Mouse (Mus musculus): ENCODE results near the gene Auts2. TPM values are rescaled to one million over a fixed set of nuclear protein-coding genes. Genes with fewer than 3 reads are reported as not detected.

Auts2 gene
- polyA plus RNA-seq, 1 experiment from 2014 or later, result 29.4 TPM

DNA sequence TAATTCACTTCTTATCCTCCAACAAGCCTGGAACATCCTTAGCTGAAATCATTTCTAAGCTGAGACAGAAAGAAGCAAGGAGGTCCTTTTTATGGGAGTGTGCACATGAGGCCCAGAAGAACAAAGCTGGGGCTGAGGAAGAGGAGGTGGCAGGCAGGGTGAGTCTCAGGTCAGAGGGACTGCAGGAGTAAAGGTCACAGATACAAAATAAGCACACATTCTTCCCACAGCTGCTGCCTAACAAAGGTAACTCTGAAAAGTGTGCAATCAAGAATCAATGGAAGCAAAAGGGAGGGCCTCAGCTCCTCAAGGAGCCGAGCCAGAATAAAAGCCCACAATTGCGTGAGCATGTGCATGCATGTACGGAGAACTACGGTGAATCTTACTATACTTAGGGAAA lies 51.6 kb downstream of the Auts2 start:
- Histone ChIP-seq H3K4me1 (ENCODE audit: control insufficient read depth, insufficient read depth, low read length) (peaks cover 42% of the 10 kb centered on the region), H3K4me2 (ENCODE audit: low read depth, low read length) (no peak overlapping the region), H3K9ac (ENCODE audit: low read depth, low read length) (no peak overlapping the region), H3K4me3 (ENCODE audit: low read depth, low read length) (no peak overlapping the region), H3K9me3 (ENCODE audit: control insufficient read depth, low read length) (no peaks in the 10 kb centered on the region), H3K36me3 (ENCODE audit: control insufficient read depth, insufficient read depth, low read length) (no peaks in the 10 kb centered on the region), H3K27me3 (replicated peaks; ENCODE audit: control insufficient read depth, insufficient read depth, low read length) (no peaks in the 10 kb centered on the region), H3K27ac (replicated peaks; ENCODE audit: low read depth, low read length) (no peak overlapping the region)
- no peak for ATAC-seq (ENCODE audit: low read depth)
- 36% methylated on average over 4 of the region's 4 CpGs for WGBS
- no peak for DNase-seq (ENCODE audit: low spot score)

DNA sequence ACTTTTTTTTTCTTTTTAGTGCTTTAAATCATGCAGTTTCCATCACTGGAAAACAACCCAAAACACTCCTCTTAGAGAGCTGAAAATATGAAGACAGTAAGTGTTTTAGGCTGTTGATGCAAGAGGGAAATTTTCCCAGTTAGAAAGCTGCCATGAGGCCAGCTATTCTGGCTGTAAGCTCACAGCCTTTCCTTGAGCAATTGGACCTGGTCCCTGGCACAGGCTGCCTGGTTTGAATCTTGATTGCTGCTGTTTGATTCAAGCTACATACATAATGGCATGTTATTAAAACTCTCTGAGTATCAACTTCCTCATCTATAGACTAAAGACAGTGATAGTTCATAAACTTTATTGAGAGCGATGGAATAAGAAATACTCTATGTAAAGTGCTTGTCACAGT lies 52.8 kb downstream of the Auts2 start:
- Histone ChIP-seq H3K4me3 (ENCODE audit: low read depth, low read length) (no peak overlapping the region), H3K9ac (ENCODE audit: low read depth, low read length) (no peak overlapping the region), H3K4me1 (ENCODE audit: control insufficient read depth, insufficient read depth, low read length) (peaks cover 47% of the 10 kb centered on the region), H3K9me3 (ENCODE audit: control insufficient read depth, low read length) (no peaks in the 10 kb centered on the region), H3K27ac (replicated peaks; ENCODE audit: low read depth, low read length) (peak overlapping the region; percentile 82), H3K4me2 (ENCODE audit: low read depth, low read length) (0 out of 2 replicates have a peak overlapping the region, but pooled peaks have one; percentile 18), H3K36me3 (ENCODE audit: control insufficient read depth, insufficient read depth, low read length) (no peaks in the 10 kb centered on the region), H3K27me3 (replicated peaks; ENCODE audit: control insufficient read depth, insufficient read depth, low read length) (no peaks in the 10 kb centered on the region)
- DNase-seq (ENCODE audit: low spot score) (peak; percentile 40), ATAC-seq (ENCODE audit: low read depth) (no peak)
- WGBS, result 77% methylated on average over 1 of the region's 1 CpGs

DNA sequence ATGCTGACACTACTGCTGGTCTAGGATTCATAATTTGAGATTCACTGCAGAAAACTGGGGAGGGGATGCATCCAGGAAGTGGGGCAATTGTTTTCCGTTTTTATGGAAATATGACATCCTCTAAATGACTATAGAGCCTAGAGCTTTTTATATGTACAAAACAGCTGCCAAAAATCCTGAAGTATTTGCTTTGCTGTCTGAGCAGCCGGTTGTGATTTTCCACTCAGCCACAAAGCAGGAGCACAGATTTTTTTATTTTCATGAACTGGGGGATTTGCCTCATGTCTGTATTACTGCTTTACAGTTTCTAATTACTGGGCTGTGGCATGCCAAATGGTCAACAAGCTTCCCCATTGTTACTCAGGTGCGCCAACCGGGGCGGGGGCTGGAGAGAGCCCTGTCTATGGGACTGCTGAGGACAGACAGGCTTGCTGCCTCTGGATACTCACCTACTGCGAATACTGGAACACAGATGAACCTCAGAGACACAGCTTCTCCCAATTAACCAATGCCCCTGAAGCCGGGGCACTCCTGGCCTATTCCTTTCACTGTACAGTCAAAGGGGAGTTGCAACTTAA lies 53.3 kb downstream of the Auts2 start:
- 31% methylated on average over 7 of the region's 7 CpGs for WGBS
- H3K36me3 ChIP-seq (ENCODE audit: control insufficient read depth, insufficient read depth, low read length), result no peaks in the 10 kb centered on the region
- no peaks in the 10 kb centered on the region for H3K9me3 ChIP-seq (ENCODE audit: control insufficient read depth, low read length)
- H3K4me3 ChIP-seq (ENCODE audit: low read depth, low read length), result no peak overlapping the region
- H3K4me1 ChIP-seq (ENCODE audit: control insufficient read depth, insufficient read depth, low read length), result peaks cover 51% of the 10 kb centered on the region
- no peaks in the 10 kb centered on the region for H3K27me3 ChIP-seq (replicated peaks; ENCODE audit: control insufficient read depth, insufficient read depth, low read length)
- H3K27ac ChIP-seq (replicated peaks; ENCODE audit: low read depth, low read length), result peak overlapping the region; percentile 82
- DNase-seq (ENCODE audit: low spot score) (peak; percentile 90), ATAC-seq (ENCODE audit: low read depth) (peak; percentile 66)
- H3K9ac ChIP-seq (ENCODE audit: low read depth, low read length), result no peak overlapping the region
- peak overlapping the region; percentile 18 for H3K4me2 ChIP-seq (ENCODE audit: low read depth, low read length)

DNA sequence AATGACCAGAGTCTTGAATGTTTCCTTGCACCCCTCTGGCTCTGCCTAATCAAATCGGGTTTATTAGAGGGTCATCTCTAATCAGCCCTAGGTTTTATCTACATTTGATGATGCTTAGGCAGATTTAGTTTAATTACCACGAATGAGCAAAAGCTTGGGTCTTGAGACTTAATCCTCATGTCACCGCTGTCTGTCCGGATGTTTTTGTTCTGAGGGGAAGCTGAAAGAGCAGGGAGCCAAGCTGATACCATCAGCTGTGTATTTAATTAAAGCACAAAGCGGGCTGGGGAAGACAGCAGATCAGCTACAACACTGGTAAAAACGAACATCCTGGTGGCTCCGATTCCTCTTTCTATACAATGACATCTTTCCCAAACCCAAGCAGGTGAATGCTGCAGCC lies 56.3 kb downstream of the Auts2 start:
- H3K4me1 ChIP-seq (ENCODE audit: control insufficient read depth, insufficient read depth, low read length), result peaks cover 48% of the 10 kb centered on the region

DNA sequence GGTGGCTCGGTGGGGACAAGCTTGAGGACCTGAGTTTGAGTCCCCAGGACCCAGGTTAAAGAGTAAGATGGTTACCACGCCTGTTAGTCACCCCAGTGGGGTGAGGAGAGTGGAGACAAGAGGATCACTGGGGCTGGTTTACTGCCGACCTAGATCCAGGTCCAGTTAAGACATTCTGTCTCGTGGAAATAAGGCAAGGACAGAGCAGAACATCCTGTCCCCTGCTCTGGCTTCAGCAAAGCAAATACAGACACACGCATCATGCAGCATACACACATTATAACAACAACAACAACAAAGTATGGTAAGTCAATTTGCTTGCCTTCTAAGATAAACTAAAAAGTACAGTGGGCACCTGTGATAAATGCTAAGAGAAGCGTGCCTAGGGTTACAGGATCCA lies 57.1 kb downstream of the Auts2 start:
- Histone ChIP-seq H3K4me1 (ENCODE audit: control insufficient read depth, insufficient read depth, low read length) (peaks cover 46% of the 10 kb centered on the region), H3K4me3 (ENCODE audit: low read depth, low read length) (no peak overlapping the region), H3K27me3 (replicated peaks; ENCODE audit: control insufficient read depth, insufficient read depth, low read length) (no peaks in the 10 kb centered on the region), H3K36me3 (ENCODE audit: control insufficient read depth, insufficient read depth, low read length) (no peaks in the 10 kb centered on the region), H3K4me2 (ENCODE audit: low read depth, low read length) (no peak overlapping the region), H3K9ac (ENCODE audit: low read depth, low read length) (no peak overlapping the region), H3K27ac (replicated peaks; ENCODE audit: low read depth, low read length) (no peak overlapping the region), H3K9me3 (ENCODE audit: control insufficient read depth, low read length) (no peaks in the 10 kb centered on the region)
- WGBS, result 79% methylated on average over 6 of the region's 6 CpGs
- no peak for ATAC-seq (ENCODE audit: low read depth)
- DNase-seq (ENCODE audit: low spot score), result no peak

More for the DNA sequence above, 56.3 kb downstream of the Auts2 start:
- Histone ChIP-seq H3K4me3 (ENCODE audit: low read depth, low read length) (no peak overlapping the region), H3K9me3 (ENCODE audit: control insufficient read depth, low read length) (no peaks in the 10 kb centered on the region), H3K36me3 (ENCODE audit: control insufficient read depth, insufficient read depth, low read length) (no peaks in the 10 kb centered on the region), H3K4me2 (ENCODE audit: low read depth, low read length) (no peak overlapping the region), H3K9ac (ENCODE audit: low read depth, low read length) (no peak overlapping the region), H3K27ac (replicated peaks; ENCODE audit: low read depth, low read length) (no peak overlapping the region), H3K27me3 (replicated peaks; ENCODE audit: control insufficient read depth, insufficient read depth, low read length) (no peaks in the 10 kb centered on the region)
- DNase-seq (ENCODE audit: low spot score), result no peak
- no peak for ATAC-seq (ENCODE audit: low read depth)
- 39% methylated on average over 7 of the region's 7 CpGs for WGBS

DNA sequence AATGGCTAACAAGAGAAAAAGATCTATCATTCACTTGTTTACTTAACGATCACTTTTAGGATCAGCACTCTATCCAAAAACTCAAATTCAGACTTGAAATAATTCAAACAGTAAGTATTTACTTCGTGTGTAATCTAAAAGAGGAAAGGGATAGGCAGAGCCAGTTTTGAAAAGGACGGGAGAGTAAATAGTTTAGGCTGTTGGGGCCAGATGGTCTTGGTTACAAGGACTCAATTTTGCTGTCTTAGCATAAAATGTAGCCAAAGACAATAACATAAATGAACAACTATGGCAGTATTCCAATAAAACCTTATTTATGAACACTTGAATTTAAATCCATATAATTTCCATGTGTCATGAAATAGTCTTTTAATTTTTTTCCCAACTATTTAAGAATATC lies 57.7 kb downstream of the Auts2 start:
- Histone ChIP-seq H3K9me3 (ENCODE audit: control insufficient read depth, low read length) (no peaks in the 10 kb centered on the region), H3K27me3 (replicated peaks; ENCODE audit: control insufficient read depth, insufficient read depth, low read length) (no peaks in the 10 kb centered on the region), H3K9ac (ENCODE audit: low read depth, low read length) (no peak overlapping the region), H3K4me1 (ENCODE audit: control insufficient read depth, insufficient read depth, low read length) (peaks cover 45% of the 10 kb centered on the region), H3K4me2 (ENCODE audit: low read depth, low read length) (no peak overlapping the region), H3K36me3 (ENCODE audit: control insufficient read depth, insufficient read depth, low read length) (no peaks in the 10 kb centered on the region), H3K27ac (replicated peaks; ENCODE audit: low read depth, low read length) (no peak overlapping the region), H3K4me3 (ENCODE audit: low read depth, low read length) (no peak overlapping the region)
- WGBS, result 34% methylated on average over 3 of the region's 3 CpGs
- DNase-seq (ENCODE audit: low spot score), result peak; percentile 79
- ATAC-seq (ENCODE audit: low read depth), result no peak

DNA sequence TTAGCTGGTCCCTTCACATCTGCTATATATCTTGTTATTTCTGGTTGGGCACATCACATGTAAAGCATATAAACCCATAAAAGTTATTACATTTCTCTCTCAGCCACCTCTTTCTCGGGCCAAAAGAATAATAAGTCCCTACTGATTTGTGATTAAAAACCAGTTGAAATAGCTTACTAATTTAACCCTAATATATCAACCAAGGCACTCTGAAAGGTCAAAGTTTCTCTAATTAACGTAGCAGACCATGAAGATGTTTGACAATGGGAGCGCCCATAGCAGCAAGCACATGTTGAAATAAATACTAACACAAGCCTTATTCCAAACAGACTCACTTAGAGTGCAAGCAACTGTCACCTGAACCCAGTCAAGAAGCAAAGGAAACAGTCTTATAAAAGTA lies 61.7 kb downstream of the Auts2 start:
- H3K4me3 ChIP-seq (ENCODE audit: low read depth, low read length), result no peak overlapping the region
- peaks cover 32% of the 10 kb centered on the region for H3K4me1 ChIP-seq (ENCODE audit: control insufficient read depth, insufficient read depth, low read length)
- no peak overlapping the region for H3K27ac ChIP-seq (replicated peaks; ENCODE audit: low read depth, low read length)
- H3K27me3 ChIP-seq (replicated peaks; ENCODE audit: control insufficient read depth, insufficient read depth, low read length), result no peaks in the 10 kb centered on the region
- no peak overlapping the region for H3K4me2 ChIP-seq (ENCODE audit: low read depth, low read length)
- H3K9me3 ChIP-seq (ENCODE audit: control insufficient read depth, low read length), result no peaks in the 10 kb centered on the region
- no peak overlapping the region for H3K9ac ChIP-seq (ENCODE audit: low read depth, low read length)
- WGBS, result 57% methylated on average over 3 of the region's 3 CpGs
- ATAC-seq (ENCODE audit: low read depth) (no peak), DNase-seq (ENCODE audit: low spot score) (no peak)
- no peaks in the 10 kb centered on the region for H3K36me3 ChIP-seq (ENCODE audit: control insufficient read depth, insufficient read depth, low read length)

DNA sequence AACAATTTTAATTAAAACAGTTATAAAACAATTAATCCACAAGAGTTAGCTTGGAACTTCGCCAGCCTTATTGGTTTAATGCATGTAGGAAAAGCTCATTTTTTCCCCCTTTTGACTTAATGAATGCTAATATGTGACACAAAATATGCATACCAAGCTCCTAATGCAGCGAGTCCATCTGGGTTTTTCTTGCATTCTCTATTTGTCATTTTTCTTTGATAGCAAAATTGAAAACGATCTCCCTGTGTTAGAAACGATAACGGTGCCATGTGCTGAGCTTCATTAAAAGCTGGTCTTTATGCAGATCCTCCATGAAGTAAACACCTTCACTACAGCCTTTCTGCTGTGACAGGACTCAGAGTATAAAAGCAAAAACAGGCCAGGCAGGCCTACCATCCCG lies 62.7 kb downstream of the Auts2 start:
- Histone ChIP-seq H3K4me1 (ENCODE audit: control insufficient read depth, insufficient read depth, low read length) (peaks cover 28% of the 10 kb centered on the region), H3K27ac (replicated peaks; ENCODE audit: low read depth, low read length) (no peak overlapping the region), H3K27me3 (replicated peaks; ENCODE audit: control insufficient read depth, insufficient read depth, low read length) (no peaks in the 10 kb centered on the region), H3K9me3 (ENCODE audit: control insufficient read depth, low read length) (no peaks in the 10 kb centered on the region), H3K4me2 (ENCODE audit: low read depth, low read length) (no peak overlapping the region), H3K9ac (ENCODE audit: low read depth, low read length) (no peak overlapping the region), H3K4me3 (ENCODE audit: low read depth, low read length) (no peak overlapping the region), H3K36me3 (ENCODE audit: control insufficient read depth, insufficient read depth, low read length) (no peaks in the 10 kb centered on the region)
- 72% methylated on average over 6 of the region's 6 CpGs for WGBS
- DNase-seq (ENCODE audit: low spot score) (no peak), ATAC-seq (ENCODE audit: low read depth) (no peak)

DNA sequence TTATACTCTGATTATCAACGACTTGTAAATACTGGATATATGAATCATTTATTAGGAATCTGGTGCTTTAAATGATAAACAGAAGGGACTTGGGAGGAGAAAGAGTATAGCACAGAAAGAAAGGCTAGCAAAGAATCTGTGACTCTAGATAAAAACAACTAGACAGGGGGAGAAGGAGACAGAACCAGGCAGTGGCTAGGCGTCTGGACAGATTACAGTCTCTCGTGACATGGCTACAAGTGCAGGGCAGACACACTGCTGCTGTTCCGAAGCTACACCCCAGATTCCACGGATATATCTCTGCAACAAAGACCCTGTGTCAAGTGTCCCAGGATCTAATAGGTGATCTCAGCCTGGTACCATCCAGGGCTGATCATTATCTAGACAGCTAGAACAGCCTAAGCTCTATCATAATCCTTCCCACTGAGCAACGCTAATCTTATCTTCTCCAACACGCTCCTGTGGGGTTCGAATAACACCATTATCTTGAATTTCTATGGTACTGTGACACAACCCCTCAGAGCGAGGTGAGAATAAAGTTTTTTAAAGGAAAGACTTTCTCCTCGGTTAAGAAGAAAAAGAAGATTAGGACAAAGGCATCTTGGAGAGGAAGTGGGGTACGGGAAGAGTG lies 63.8 kb downstream of the Auts2 start:
- no peak for ATAC-seq (ENCODE audit: low read depth)
- WGBS, result 58% methylated on average over 11 of the region's 11 CpGs
- peaks cover 23% of the 10 kb centered on the region for H3K4me1 ChIP-seq (ENCODE audit: control insufficient read depth, insufficient read depth, low read length)

More for the DNA sequence above, 63.8 kb downstream of the Auts2 start:
- H3K9ac ChIP-seq (ENCODE audit: low read depth, low read length), result no peak overlapping the region
- H3K9me3 ChIP-seq (ENCODE audit: control insufficient read depth, low read length), result no peaks in the 10 kb centered on the region
- no peak overlapping the region for H3K4me3 ChIP-seq (ENCODE audit: low read depth, low read length)
- no peaks in the 10 kb centered on the region for H3K27me3 ChIP-seq (replicated peaks; ENCODE audit: control insufficient read depth, insufficient read depth, low read length)
- no peaks in the 10 kb centered on the region for H3K36me3 ChIP-seq (ENCODE audit: control insufficient read depth, insufficient read depth, low read length)
- no peak overlapping the region for H3K27ac ChIP-seq (replicated peaks; ENCODE audit: low read depth, low read length)
- no peak overlapping the region for H3K4me2 ChIP-seq (ENCODE audit: low read depth, low read length)
- no peak for DNase-seq (ENCODE audit: low spot score)
